Mouse (Mus musculus): ENCODE data around the gene Tnfsfm13. TPM values are rescaled to one million over a fixed set of nuclear protein-coding genes. Genes with fewer than 3 reads are reported as not detected.

The Tnfsfm13 gene
- polyA plus RNA-seq, 1 experiment = 43.9 TPM

DNA sequence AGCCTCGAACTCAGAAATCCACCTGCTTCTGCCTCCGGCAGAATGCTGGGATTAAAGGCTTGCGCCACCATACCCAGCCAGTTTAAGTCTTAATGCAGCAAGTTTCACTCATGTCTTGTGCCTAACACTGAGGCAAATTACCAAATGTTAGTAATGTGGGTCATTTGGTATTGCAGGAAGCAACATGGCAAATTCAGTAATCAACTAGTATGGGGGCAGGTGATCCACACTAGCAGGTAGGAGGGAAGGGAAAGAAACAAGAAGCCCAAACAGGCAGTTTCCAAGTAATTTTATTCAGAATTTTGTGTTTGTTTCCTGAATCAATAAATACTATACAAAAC is 29.3 kb downstream of the Tnfsfm13 start:
- H3K4me3 ChIP-seq (ENCODE audit: insufficient read depth, low read length) = no peak overlapping the region
- no peak for TF ChIP-seq CTCF (IDR thresholded peaks at IDR 0.05; ENCODE audit: low read depth, low read length)
- no peak for TF ChIP-seq POLR2A (IDR thresholded peaks at IDR 0.05; ENCODE audit: borderline replicate concordance, low read depth, low read length)
- peak overlapping the region; percentile 83 for H3K27ac ChIP-seq (ENCODE audit: insufficient read depth, low read depth, low read length)
- H3K4me1 ChIP-seq (ENCODE audit: control insufficient read depth, insufficient read depth, low read length) = peaks cover 20% of the 10 kb centered on the region

DNA sequence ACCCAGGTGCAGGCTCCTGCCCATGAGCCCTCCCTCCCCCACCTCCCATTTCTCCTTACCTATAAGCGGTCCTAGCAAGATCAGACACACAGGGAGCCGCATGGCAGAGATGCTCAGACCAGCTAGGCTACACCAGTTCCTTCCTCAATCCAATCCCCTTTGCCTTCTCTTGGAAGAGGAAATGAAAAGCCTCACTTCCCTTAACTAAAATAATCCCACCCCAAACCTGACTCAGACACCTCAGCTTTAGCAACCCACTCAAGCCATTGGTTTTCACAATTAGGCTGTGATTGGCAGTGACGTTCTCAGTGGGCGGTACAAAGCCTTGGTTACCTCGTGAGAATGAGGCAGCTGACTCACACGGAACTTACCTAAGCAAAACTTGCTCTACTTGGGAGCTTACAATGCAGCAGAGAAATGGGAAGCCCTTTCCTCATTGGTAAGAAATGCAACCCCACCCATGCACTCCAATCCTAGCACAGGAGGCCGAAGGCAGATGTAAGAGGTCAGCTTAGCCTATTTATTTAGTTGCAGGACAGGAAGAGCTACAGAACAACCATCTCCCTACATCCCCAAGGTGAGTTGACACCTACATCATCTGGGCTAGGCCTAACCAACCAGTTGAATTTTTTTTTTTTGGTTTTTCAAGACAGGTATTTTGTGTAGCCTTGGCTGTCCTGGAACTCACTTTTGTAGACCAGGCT is 29.8 kb downstream of the Tnfsfm13 start, which contains the start of gene Cd68:
TSS of gene Cd68 (minus strand) at position 193 of the 704 bp plus-strand sequence.
- Histone ChIP-seq H3K4me1 (ENCODE audit: control insufficient read depth, insufficient read depth, low read length) (peaks cover 20% of the 10 kb centered on the region), H3K27ac (ENCODE audit: insufficient read depth, low read depth, low read length) (peak within 1 kb of the TSS; percentile 96), H3K4me3 (ENCODE audit: insufficient read depth, low read length) (peak within 1 kb of the TSS; percentile 90)
- TF ChIP-seq CTCF (IDR thresholded peaks at IDR 0.05; ENCODE audit: low read depth, low read length) = no peak
- no peak for TF ChIP-seq POLR2A (IDR thresholded peaks at IDR 0.05; ENCODE audit: borderline replicate concordance, low read depth, low read length)

DNA sequence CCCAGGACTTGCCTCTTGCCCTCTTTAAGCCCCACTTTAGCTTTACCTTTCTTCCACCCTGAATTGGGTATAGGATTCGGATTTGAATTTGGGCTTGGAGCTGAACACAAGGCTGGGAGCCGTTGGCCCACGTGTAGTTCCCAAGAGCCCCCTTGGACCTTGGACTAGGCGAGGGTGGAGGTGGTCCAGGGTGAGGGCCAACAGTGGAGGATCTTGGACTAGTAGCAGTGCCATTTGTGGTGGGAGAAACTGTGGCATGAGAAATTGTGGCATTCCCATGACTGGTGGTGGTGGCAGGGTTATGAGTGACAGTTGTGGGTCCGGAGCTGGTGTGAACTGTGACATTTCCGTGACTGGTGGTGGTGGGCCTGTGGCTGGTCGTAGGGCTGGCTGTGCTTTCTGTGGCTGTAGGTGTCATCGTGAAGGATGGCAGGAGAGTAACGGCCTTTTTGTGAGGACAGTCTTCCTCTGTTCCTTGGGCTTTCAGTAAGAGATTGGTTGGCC is 30.4 kb downstream of the Tnfsfm13 start:
- peak overlapping the region; percentile 90 for H3K4me3 ChIP-seq (ENCODE audit: insufficient read depth, low read length)
- H3K27ac ChIP-seq (ENCODE audit: insufficient read depth, low read depth, low read length) = peak overlapping the region; percentile 96
- peaks cover 20% of the 10 kb centered on the region for H3K4me1 ChIP-seq (ENCODE audit: control insufficient read depth, insufficient read depth, low read length)
- TF ChIP-seq POLR2A (IDR thresholded peaks at IDR 0.05; ENCODE audit: borderline replicate concordance, low read depth, low read length) (no peak), CTCF (IDR thresholded peaks at IDR 0.05; ENCODE audit: low read depth, low read length) (no peak)

DNA sequence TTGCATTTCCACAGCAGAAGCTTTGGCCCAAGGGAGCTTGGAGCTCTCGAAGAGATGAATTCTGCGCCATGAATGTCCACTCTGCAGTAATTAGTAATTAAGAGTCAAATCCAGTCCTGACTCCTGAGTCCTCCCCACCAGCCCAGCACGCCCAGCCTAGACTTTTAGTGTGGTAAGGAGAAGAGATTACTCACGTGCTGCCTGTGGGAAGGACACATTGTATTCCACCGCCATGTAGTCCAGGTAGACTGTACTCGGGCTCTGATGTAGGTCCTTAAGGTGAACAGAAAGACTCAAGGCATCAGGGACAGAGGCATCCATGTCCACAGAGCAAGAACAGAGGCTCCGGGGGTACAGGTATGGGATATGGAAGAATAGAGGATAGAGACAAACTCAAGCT is 31.1 kb downstream of the Tnfsfm13 start:
- Histone ChIP-seq H3K27ac (ENCODE audit: insufficient read depth, low read depth, low read length) (peak overlapping the region; percentile 96), H3K4me3 (ENCODE audit: insufficient read depth, low read length) (peak overlapping the region; percentile 90), H3K4me1 (ENCODE audit: control insufficient read depth, insufficient read depth, low read length) (peaks cover 20% of the 10 kb centered on the region)
- TF ChIP-seq CTCF (IDR thresholded peaks at IDR 0.05; ENCODE audit: low read depth, low read length) (peak; percentile 16; the same call in 1 of the 2 replicates), POLR2A (IDR thresholded peaks at IDR 0.05; ENCODE audit: borderline replicate concordance, low read depth, low read length) (no peak)

DNA sequence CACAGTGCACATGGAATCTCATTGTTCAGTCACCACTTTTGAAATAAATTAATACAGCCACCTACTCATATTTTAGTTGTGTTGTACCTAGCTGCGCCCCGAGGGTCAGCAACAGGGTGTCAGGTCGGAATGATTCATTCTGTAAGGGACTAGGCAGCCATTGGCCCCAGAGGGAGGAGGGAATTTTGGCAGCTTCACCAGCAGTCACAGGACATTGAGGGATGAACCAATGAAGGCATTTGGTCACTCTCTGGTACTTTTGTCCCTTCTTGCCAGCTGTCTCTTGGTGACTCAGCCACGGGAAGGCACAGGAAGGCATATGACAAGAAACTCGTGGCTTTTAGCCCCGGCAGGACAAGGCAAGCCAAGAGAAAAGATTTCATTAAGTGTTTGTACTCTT is 32.1 kb downstream of the Tnfsfm13 start:
- H3K4me3 ChIP-seq (ENCODE audit: insufficient read depth, low read length) = peak overlapping the region; percentile 90
- peak overlapping the region; percentile 96 for H3K27ac ChIP-seq (ENCODE audit: insufficient read depth, low read depth, low read length)
- TF ChIP-seq POLR2A (IDR thresholded peaks at IDR 0.05; ENCODE audit: borderline replicate concordance, low read depth, low read length) (no peak), CTCF (IDR thresholded peaks at IDR 0.05; ENCODE audit: low read depth, low read length) (no peak)
- H3K4me1 ChIP-seq (ENCODE audit: control insufficient read depth, insufficient read depth, low read length) = peaks cover 20% of the 10 kb centered on the region

DNA sequence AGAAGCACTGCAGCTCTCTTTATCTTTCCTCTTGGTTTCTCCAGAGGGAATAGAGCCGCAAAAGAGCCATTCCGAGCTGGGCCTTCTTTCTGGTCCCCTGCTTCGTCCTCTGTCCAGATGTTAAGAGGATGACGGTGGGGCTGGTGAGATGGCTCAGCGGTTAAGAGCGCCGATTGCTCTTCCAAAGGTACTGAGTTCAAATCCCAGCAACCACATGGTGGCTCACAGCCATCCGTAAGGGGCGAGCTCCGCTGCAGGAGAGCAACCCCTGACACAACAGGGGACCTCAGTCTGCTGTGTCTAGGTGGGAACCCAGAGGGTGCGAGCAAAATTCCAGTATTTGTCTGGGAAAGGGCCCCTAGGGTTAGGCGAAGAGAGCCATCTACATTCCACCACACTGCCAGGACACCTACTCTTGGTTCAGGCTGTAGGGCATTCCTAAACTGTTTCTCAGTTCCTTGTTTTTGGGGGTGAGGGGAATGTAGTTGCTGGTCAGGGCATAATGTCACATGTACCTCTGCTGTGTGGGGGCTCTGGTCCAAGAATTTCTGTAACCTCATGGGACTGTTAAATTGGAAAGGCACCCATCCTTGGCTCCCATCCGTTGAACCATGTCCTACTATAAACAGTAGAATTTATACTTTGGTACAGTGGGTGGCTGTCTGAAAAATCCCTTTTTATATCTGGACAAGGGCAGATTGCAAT is 32.8 kb downstream of the Tnfsfm13 start:
- TF ChIP-seq POLR2A (IDR thresholded peaks at IDR 0.05; ENCODE audit: borderline replicate concordance, low read depth, low read length) (no peak), CTCF (IDR thresholded peaks at IDR 0.05; ENCODE audit: low read depth, low read length) (no peak)
- H3K27ac ChIP-seq (ENCODE audit: insufficient read depth, low read depth, low read length) = peak overlapping the region; percentile 96
- H3K4me1 ChIP-seq (ENCODE audit: control insufficient read depth, insufficient read depth, low read length) = peaks cover 16% of the 10 kb centered on the region
- peak overlapping the region; percentile 90 for H3K4me3 ChIP-seq (ENCODE audit: insufficient read depth, low read length)

DNA sequence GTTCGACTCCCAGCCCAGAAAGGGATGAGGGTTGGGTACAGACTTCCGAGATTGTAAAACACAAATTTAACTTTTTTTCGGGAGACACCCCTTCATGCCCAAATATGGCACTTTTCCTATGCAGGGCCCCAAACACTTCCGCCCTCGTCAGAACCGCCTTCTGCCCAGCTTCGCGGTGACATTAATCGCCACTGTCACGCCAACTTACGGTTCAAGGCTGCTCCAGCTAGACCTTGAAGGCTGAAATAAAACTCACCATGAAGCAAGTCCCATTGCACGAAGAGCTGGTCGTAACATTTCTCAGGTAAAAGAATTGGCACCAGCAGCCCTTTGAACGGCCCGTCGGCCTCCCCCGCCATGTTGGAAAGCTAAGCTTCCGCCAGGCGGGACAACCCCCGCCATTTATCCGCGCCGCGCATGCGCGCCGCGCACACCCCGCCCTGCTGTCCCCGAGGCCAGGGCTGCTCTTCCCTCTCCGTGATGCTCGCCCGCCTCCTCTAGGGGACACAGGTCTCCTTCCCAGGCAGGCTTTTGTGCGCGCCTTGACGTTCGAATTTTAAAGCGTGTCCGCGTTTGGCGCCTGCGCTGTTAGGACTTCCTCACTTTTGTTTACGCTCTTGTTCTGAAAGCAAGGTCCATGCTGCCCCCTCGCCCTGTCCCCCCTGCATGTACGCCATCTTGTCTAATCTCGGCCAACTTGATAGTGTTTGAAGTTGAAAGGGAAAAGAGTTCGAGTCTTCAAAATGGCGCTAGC is 33.5 kb downstream of the Tnfsfm13 start, which contains the start of gene Mpdu1:
TSS of gene Mpdu1 (minus strand) at position 430 of the 754 bp plus-strand sequence.
- TF ChIP-seq POLR2A (IDR thresholded peaks at IDR 0.05; ENCODE audit: borderline replicate concordance, low read depth, low read length) = no peak; the same call in 1 of the 2 replicates
- no peak for TF ChIP-seq CTCF (IDR thresholded peaks at IDR 0.05; ENCODE audit: low read depth, low read length)
- H3K4me1 ChIP-seq (ENCODE audit: control insufficient read depth, insufficient read depth, low read length) = peaks cover 12% of the 10 kb centered on the region
- H3K27ac ChIP-seq (ENCODE audit: insufficient read depth, low read depth, low read length) = peak within 1 kb of the TSS; percentile 96
- H3K4me3 ChIP-seq (ENCODE audit: insufficient read depth, low read length) = peak within 1 kb of the TSS; percentile 90

DNA sequence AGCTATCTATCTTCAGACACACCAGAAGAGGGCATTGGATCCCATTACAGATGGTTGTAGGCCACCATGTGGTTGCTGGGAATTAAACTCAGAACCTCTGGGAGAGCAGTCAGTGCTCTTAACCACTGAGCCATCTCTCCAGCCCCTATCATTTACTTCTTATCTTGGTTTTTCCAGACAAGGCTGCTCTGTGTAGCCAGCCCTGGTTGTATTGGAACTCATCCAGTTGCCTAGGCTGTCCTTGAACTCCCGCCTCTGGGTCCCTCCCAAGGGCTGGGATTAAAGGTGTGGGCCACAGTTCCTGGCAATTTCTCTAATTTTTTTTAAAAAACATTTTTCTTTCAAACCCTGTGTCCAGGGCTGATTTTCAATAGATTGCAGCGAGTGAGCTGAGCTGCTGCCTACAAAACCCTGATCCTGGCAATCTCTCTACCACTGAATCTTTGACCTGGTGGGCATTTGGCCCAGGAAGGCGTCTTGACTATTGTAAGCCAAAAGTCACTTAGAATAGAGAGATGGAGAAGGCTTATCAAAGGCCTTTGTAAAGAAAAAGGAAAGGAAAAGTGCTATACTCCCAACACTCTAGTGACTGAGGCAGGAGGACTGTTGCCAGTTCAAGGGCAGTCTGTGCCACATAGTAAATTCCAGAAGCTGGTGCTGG is 34.5 kb downstream of the Tnfsfm13 start:
- no peak for TF ChIP-seq POLR2A (IDR thresholded peaks at IDR 0.05; ENCODE audit: borderline replicate concordance, low read depth, low read length)
- TF ChIP-seq CTCF (IDR thresholded peaks at IDR 0.05; ENCODE audit: low read depth, low read length) = no peak
- H3K4me1 ChIP-seq (ENCODE audit: control insufficient read depth, insufficient read depth, low read length) = peaks cover 9% of the 10 kb centered on the region
- H3K27ac ChIP-seq (ENCODE audit: insufficient read depth, low read depth, low read length) = peak overlapping the region; percentile 96
- peak overlapping the region; percentile 90 for H3K4me3 ChIP-seq (ENCODE audit: insufficient read depth, low read length)

DNA sequence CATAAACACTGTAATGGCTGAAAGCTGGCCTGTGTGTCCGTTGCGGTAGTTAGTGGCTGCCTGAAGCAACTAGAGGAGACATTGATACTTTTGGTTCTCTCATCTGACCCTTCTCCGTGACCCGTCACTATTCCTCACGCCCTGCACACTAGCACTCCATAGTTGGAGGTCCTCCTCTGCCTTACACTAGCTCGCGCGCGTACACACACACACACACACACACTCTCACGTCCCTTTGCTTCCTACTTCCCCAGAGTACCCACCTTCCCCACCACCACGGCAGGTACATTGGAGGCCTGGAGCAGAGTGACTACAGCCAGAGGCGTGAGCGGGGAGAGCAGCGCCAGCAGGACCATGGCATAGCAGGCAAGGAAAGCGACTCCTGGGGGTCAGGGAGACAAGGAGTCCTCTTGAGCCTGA is 38.4 kb downstream of the Tnfsfm13 start:
- Histone ChIP-seq H3K4me3 (ENCODE audit: insufficient read depth, low read length) (no peak overlapping the region), H3K4me1 (ENCODE audit: control insufficient read depth, insufficient read depth, low read length) (peaks cover 12% of the 10 kb centered on the region), H3K27ac (ENCODE audit: insufficient read depth, low read depth, low read length) (no peak overlapping the region)
- TF ChIP-seq CTCF (IDR thresholded peaks at IDR 0.05; ENCODE audit: low read depth, low read length) = no peak
